Mouse (Mus musculus) hindbrain, embryonic 11.5 days (tissue): Measurements from ENCODE around the gene Pif1. TPM values are rescaled to one million over a fixed set of nuclear protein-coding genes. Genes with fewer than 3 reads are reported as not detected.

Experiments
- ATAC-seq: fragments of 200-750 bp; cut with Nextera tagmentation; 2 replicates; pipeline ENCODE4 v1.8.0; 2017; ENCODE audit warnings: mild to moderate bottlenecking, moderate TSS enrichment, moderate library complexity; ENCODE audit not compliant: low FRiP score
- DNase-seq: peaks from one replicate; pipeline ENCODE4 v3.0.0-alpha.2; 2015; ENCODE audit warnings: low spot score
- H3K27ac ChIP-seq: fragments of 300-500 bp; sonication (generic); 2 replicates; pipeline ENCODE4 v1.5.1; 2014; ENCODE audit warnings: mild to moderate bottlenecking, low read depth, low read length
- H3K27me3 ChIP-seq: fragments of 300-500 bp; sonication (generic); 2 replicates; pipeline ENCODE4 v1.6.1; 2014; ENCODE audit warnings: mild to moderate bottlenecking, low read length, moderate library complexity, mixed read lengths; ENCODE audit not compliant: control insufficient read depth, insufficient read depth
- H3K36me3 ChIP-seq: fragments of 300-500 bp; sonication (generic); 2 replicates; pipeline ENCODE4 v1.6.1; 2014; ENCODE audit warnings: mild to moderate bottlenecking, low read length, moderate library complexity, mixed read lengths; ENCODE audit not compliant: control insufficient read depth, insufficient read depth
- H3K4me1 ChIP-seq: fragments of 300-500 bp; sonication (generic); replicated peaks from 2 replicates; pipeline ENCODE4 v1.6.1; 2014; ENCODE audit warnings: low read length, mixed read lengths; ENCODE audit not compliant: control insufficient read depth, insufficient read depth
- H3K4me2 ChIP-seq: fragments of 300-500 bp; sonication (generic); replicated peaks from 2 replicates; pipeline ENCODE4 v1.6.1; 2014; ENCODE audit warnings: mild to moderate bottlenecking, low read depth, low read length
- H3K4me3 ChIP-seq: fragments of 300-500 bp; sonication (generic); 2 replicates; pipeline ENCODE4 v1.5.1; 2014; ENCODE audit warnings: low read depth, low read length
- H3K9ac ChIP-seq: fragments of 300-500 bp; sonication (generic); 2 replicates; pipeline ENCODE4 v1.6.1; 2014; ENCODE audit warnings: low read depth, low read length
- H3K9me3 ChIP-seq: fragments of 300-500 bp; sonication (generic); 2 replicates; pipeline ENCODE4 v1.6.1; 2016; ENCODE audit warnings: low read length; ENCODE audit not compliant: control insufficient read depth
- WGBS: fragments of 180-500 bp; shearing (Covaris S2); extraction: QIAGEN DNeasy Blood & Tissue Kit; methylation state at CpG from one replicate; pipeline ENCODE4 v1.1.7; 2014; 5-methylcytosine and 5-hydroxymethylcytosine counted together
- polyA plus RNA-seq: library from polyadenylated mRNA; unstranded; fragments of >200 nt; fragmentation: Nextera tagmentation; extraction: Ambion mirVana; gene quantifications from 2 replicates; pipeline ENCODE4 v1.2.1, GENCODE M21; 2014

Pif1 gene
- polyA plus RNA-seq, 1 experiment from 2014 or later, result 12.5 TPM

- DNase-seq (no peak), ATAC-seq (no peak)
- peak overlapping the region; percentile 97 for H3K4me2 ChIP-seq
- WGBS, result 9% methylated on average over 16 of the region's 16 CpGs
- 0 out of 2 replicates have a peak, but pooled peaks cover 4% of the 10 kb centered on the region for H3K4me1 ChIP-seq
- peak overlapping the region; percentile 71 for H3K9ac ChIP-seq
- no peak overlapping the region for H3K27ac ChIP-seq
- no peaks in the 10 kb centered on the region for H3K9me3 ChIP-seq
- peak overlapping the region; percentile 60 for H3K4me3 ChIP-seq
- H3K27me3 ChIP-seq, result peaks cover 31% of the 10 kb centered on the region
- H3K36me3 ChIP-seq, result no peaks in the 10 kb centered on the region
These were observed 44.5 kb downstream of the Pif1 start for GRCm38 (mm10) chr9:65631354-65632021.

DNA sequence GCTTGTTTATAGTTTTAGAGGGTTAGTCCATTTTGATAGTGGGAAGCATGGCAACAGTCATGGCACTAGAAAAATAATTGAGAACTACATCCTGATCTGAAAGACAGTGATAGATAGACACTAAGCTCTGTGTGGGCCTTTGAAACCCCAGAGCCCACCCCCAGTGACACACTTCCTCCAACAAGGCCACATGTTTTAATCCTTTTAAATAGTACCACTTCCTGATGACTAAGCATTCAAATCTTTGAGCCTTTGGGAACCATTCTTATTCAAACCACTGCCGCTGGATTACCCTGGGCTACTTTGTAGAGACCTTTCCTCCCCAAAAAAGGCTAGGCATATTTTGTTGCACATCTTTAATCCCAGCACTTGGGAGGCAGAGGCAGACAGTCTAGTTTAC lies 48.8 kb downstream of the Pif1 start:
- H3K9me3 ChIP-seq, result no peaks in the 10 kb centered on the region
- no peak overlapping the region for H3K4me2 ChIP-seq
- DNase-seq (no peak), ATAC-seq (no peak)
- 79% methylated on average over 1 of the region's 1 CpGs for WGBS
- H3K4me3 ChIP-seq, result no peak overlapping the region
- H3K27ac ChIP-seq, result no peak overlapping the region
- H3K9ac ChIP-seq, result no peak overlapping the region
- H3K4me1 ChIP-seq, result 0 out of 2 replicates have a peak, but pooled peaks cover 4% of the 10 kb centered on the region
- peaks cover 10% of the 10 kb centered on the region for H3K27me3 ChIP-seq
- no peaks in the 10 kb centered on the region for H3K36me3 ChIP-seq

DNA sequence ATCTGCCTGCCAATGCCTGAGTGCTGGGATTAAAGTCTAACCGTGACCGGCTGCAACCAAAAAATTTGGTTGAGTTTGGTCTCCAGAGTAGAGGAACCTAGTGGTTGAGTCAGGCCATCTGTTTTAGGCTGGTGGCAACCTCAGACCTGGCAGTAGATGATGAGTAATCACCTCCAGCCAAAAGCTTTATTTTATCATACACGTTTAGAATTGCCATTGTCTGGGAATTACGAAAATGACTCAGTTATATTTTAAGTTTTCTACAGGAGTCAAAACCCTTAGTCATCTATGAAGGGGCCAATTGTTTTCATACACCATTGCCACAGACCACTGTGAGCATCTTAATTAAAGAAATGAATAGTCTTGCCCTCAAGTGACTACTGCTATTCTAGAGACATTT lies 50.0 kb downstream of the Pif1 start:
- Histone ChIP-seq H3K9me3 (no peaks in the 10 kb centered on the region), H3K36me3 (no peaks in the 10 kb centered on the region), H3K27ac (no peak overlapping the region), H3K9ac (no peak overlapping the region), H3K4me1 (0 out of 2 replicates have a peak, but pooled peaks cover 2% of the 10 kb centered on the region), H3K27me3 (no peaks in the 10 kb centered on the region), H3K4me3 (no peak overlapping the region), H3K4me2 (no peak overlapping the region)
- 88% methylated on average over 4 of the region's 4 CpGs for WGBS
- ATAC-seq (no peak), DNase-seq (no peak)

DNA sequence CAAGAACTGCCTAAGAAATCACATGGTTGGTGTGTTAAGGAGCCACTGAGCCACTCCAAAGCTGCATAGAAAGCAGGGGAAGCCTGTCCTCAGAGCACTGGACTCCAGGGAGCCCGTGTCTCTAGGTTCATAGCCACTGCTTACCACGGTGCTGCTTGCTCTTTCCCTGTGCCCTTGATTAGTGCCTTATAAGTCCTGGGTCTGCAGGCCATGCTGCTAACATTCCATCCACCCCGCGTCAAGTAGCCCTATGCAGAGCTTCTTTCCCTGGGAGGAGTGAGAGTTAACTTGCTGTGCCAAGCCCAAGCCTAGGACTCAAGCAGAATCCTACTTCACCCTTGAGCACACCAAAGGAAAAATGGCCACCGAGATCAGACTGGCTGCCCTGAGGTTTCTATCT lies 52.1 kb downstream of the Pif1 start:
- H3K27me3 ChIP-seq, result no peaks in the 10 kb centered on the region
- H3K4me3 ChIP-seq, result no peak overlapping the region
- DNase-seq (no peak), ATAC-seq (no peak)
- no peak overlapping the region for H3K9ac ChIP-seq
- H3K27ac ChIP-seq, result no peak overlapping the region
- H3K9me3 ChIP-seq, result no peaks in the 10 kb centered on the region
- H3K36me3 ChIP-seq, result no peaks in the 10 kb centered on the region
- 56% methylated on average over 5 of the region's 5 CpGs for WGBS
- 0 out of 2 replicates have a peak, but pooled peaks cover 2% of the 10 kb centered on the region for H3K4me1 ChIP-seq
- H3K4me2 ChIP-seq, result no peak overlapping the region

DNA sequence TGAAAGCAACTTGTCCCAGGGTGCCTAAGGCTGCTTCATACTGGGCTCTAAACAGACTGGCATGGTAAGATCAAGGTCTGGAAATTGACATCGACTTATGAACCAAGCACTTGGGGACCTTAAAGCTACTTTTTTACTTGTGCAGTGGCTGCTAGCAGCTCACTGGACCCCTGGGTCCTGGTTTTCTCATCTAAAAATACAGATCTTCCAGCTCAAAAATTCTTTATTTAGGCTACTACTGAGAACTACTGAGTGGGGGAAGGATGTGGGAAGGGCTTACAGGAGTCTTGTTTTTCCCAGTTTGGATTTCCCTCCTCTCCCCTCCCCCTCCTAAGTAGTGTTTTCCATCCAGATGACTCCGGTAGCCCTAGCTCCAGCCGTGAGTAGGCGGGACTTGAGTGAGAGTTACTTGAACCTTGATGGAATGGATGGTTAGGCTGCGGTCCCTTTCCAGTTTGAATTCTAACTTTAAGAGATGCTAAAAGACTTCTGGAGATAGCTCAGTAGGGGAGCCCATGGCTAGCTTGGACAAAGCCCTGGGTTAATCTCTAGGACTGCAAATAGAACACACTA lies 54.0 kb downstream of the Pif1 start:
- no peaks in the 10 kb centered on the region for H3K9me3 ChIP-seq
- no peak overlapping the region; the same call in 1 of the 2 replicates for H3K4me2 ChIP-seq
- no peaks in the 10 kb centered on the region for H3K36me3 ChIP-seq
- H3K4me3 ChIP-seq, result no peak overlapping the region
- no peak overlapping the region for H3K27ac ChIP-seq
- H3K9ac ChIP-seq, result no peak overlapping the region
- WGBS, result 5% methylated on average over 5 of the region's 5 CpGs
- 0 out of 2 replicates have a peak, but pooled peaks cover 2% of the 10 kb centered on the region for H3K4me1 ChIP-seq
- H3K27me3 ChIP-seq, result no peaks in the 10 kb centered on the region
- DNase-seq (peak; percentile 46), ATAC-seq (no peak)

GRCm38 (mm10) chr9:65641446-65642052 lies 54.6 kb downstream of the Pif1 start:
- Histone ChIP-seq H3K36me3 (no peaks in the 10 kb centered on the region), H3K4me2 (no peak overlapping the region; the same call in 1 of the 2 replicates), H3K27me3 (no peaks in the 10 kb centered on the region), H3K4me3 (no peak overlapping the region), H3K4me1 (0 out of 2 replicates have a peak, but pooled peaks cover 2% of the 10 kb centered on the region), H3K9ac (no peak overlapping the region), H3K27ac (no peak overlapping the region), H3K9me3 (no peaks in the 10 kb centered on the region)
- WGBS, result 11% methylated on average over 12 of the region's 12 CpGs
- ATAC-seq (no peak), DNase-seq (peak; percentile 29)

GRCm38 (mm10) chr9:65642546-65642945 lies 55.6 kb downstream of the Pif1 start:
- Histone ChIP-seq H3K36me3 (no peaks in the 10 kb centered on the region), H3K4me2 (no peak overlapping the region), H3K4me3 (no peak overlapping the region), H3K9me3 (no peaks in the 10 kb centered on the region), H3K27ac (no peak overlapping the region), H3K4me1 (0 out of 2 replicates have a peak, but pooled peaks cover 2% of the 10 kb centered on the region), H3K9ac (no peak overlapping the region), H3K27me3 (no peaks in the 10 kb centered on the region)
- ATAC-seq (no peak), DNase-seq (no peak)

- no peak for ATAC-seq
- H3K36me3 ChIP-seq, result no peaks in the 10 kb centered on the region
These were observed 58.0 kb downstream of the Pif1 start for GRCm38 (mm10) chr9:65644960-65645359.

More at GRCm38 (mm10) chr9:65644960-65645359, 58.0 kb downstream of the Pif1 start:
- Histone ChIP-seq H3K9me3 (no peaks in the 10 kb centered on the region), H3K4me3 (no peak overlapping the region), H3K4me2 (no peak overlapping the region), H3K27me3 (no peaks in the 10 kb centered on the region), H3K27ac (no peak overlapping the region), H3K9ac (no peak overlapping the region), H3K4me1 (0 out of 2 replicates have a peak, but pooled peaks cover 2% of the 10 kb centered on the region)
- 90% methylated on average over 4 of the region's 4 CpGs for WGBS
- no peak for DNase-seq
